Mouse (Mus musculus) testis, adult 2 months (tissue): Measurements from ENCODE around the gene Helz.

Experiments
- CTCF ChIP-seq: fragments of 200-500 bp; IDR thresholded peaks from 2 replicates; pipeline ENCODE4 v1.5.1; 2012; ENCODE audit warnings: low read depth, mild to moderate bottlenecking, inconsistent platforms, low read length, moderate library complexity; ENCODE audit not compliant: control insufficient read depth, insufficient read depth, insufficient replicate concordance
- POLR2A ChIP-seq: fragments of 200-500 bp; IDR thresholded peaks from 2 replicates; pipeline ENCODE4 v1.6.1; 2012; ENCODE audit warnings: low read depth, mild to moderate bottlenecking, inconsistent platforms, low read length, moderate library complexity; ENCODE audit not compliant: control insufficient read depth

GRCm38 (mm10) chr11:107578226-107578625 is 30.5 kb downstream of the Helz start:
- TF ChIP-seq POLR2A (no peak), CTCF (no peak)
